Mouse (Mus musculus): ENCODE data around the gene Flcn. TPM values are rescaled to one million over a fixed set of nuclear protein-coding genes. Genes with fewer than 3 reads are reported as not detected.
"Not testable (repeated sequence)": the region's sequence is repeated elsewhere in the genome, so short reads cannot be mapped to it uniquely, and the experiment has no call there.

Flcn gene
- 44.6 and 45.9 TPM in 2 replicates for polyA plus RNA-seq (2015; fragmentation: Nextera tagmentation; extraction: Ambion mirVana)

- peaks cover 12% of the 10 kb centered on the region for H3K4me1 ChIP-seq
- H3K27me3 ChIP-seq, result no peaks in the 10 kb centered on the region
- peaks cover 20% of the 10 kb centered on the region for H3K36me3 ChIP-seq
- H3K9me3 ChIP-seq, result no peaks in the 10 kb centered on the region
- peak within 1 kb of the TSS; percentile 77 for H3K4me2 ChIP-seq (replicated peaks)
- ATAC-seq (replicated peaks), result peak; percentile 98
- H3K9ac ChIP-seq (replicated peaks), result peak within 1 kb of the TSS; percentile 99
- H3K27ac ChIP-seq (replicated peaks), result peak within 1 kb of the TSS; percentile 100
- H3K4me3 ChIP-seq, result peak within 1 kb of the TSS; percentile 86
- under 1% methylated on average over 52 of the region's 52 CpGs for WGBS
These were observed at the start of gene Flcn for GRCm38 (mm10) chr11:59809670-59810474. Gene Flcn (minus strand): TSS chr11:59810016.

- H3K27me3 ChIP-seq, result no peaks in the 10 kb centered on the region
- H3K9me3 ChIP-seq, result no peaks in the 10 kb centered on the region
- H3K4me2 ChIP-seq (replicated peaks), result no peak overlapping the region
- no peak overlapping the region for H3K9ac ChIP-seq (replicated peaks)
- ATAC-seq (replicated peaks), result no peak
- H3K27ac ChIP-seq (replicated peaks), result no peak overlapping the region
- no peaks in the 10 kb centered on the region for H3K36me3 ChIP-seq
- 82% methylated on average over 3 of the region's 3 CpGs for WGBS
- no peak overlapping the region for H3K4me3 ChIP-seq
- H3K4me1 ChIP-seq, result peaks cover 16% of the 10 kb centered on the region
These were observed 43.0 kb upstream of the Flcn start for GRCm38 (mm10) chr11:59852865-59853264.

GRCm38 (mm10) chr11:59847891-59848884 lies 38.4 kb upstream of the Flcn start:
- Histone ChIP-seq H3K9ac (replicated peaks) (peak overlapping the region; percentile 92), H3K9me3 (no peaks in the 10 kb centered on the region), H3K36me3 (no peaks in the 10 kb centered on the region), H3K4me3 (peak overlapping the region; percentile 77), H3K27me3 (no peaks in the 10 kb centered on the region), H3K4me2 (replicated peaks) (peak overlapping the region; percentile 86), H3K4me1 (peaks cover 19% of the 10 kb centered on the region), H3K27ac (replicated peaks) (peak overlapping the region; percentile 82)
- WGBS, result 0% methylated on average over 69 of the region's 69 CpGs
- ATAC-seq (replicated peaks), result peak; percentile 92

GRCm38 (mm10) chr11:59847131-59847530 lies 37.3 kb upstream of the Flcn start:
- H3K4me2 ChIP-seq (replicated peaks), result peak overlapping the region; percentile 86; the same call in 1 of the 2 replicates
- no peaks in the 10 kb centered on the region for H3K36me3 ChIP-seq
- WGBS, result 4% methylated on average over 2 of the region's 2 CpGs
- no peak overlapping the region for H3K9ac ChIP-seq (replicated peaks)
- H3K4me3 ChIP-seq, result peak overlapping the region; percentile 77
- H3K4me1 ChIP-seq, result peaks cover 19% of the 10 kb centered on the region
- no peak for ATAC-seq (replicated peaks)
- no peaks in the 10 kb centered on the region for H3K27me3 ChIP-seq
- H3K27ac ChIP-seq (replicated peaks), result no peak overlapping the region
- no peaks in the 10 kb centered on the region for H3K9me3 ChIP-seq

GRCm38 (mm10) chr11:59846311-59846710 lies 36.5 kb upstream of the Flcn start:
- no peaks in the 10 kb centered on the region for H3K27me3 ChIP-seq
- H3K27ac ChIP-seq (replicated peaks), result no peak overlapping the region
- H3K9ac ChIP-seq (replicated peaks), result no peak overlapping the region
- H3K9me3 ChIP-seq, result no peaks in the 10 kb centered on the region
- H3K36me3 ChIP-seq, result no peaks in the 10 kb centered on the region
- 96% methylated on average over 11 of the region's 11 CpGs for WGBS
- H3K4me2 ChIP-seq (replicated peaks), result no peak overlapping the region
- H3K4me1 ChIP-seq, result peaks cover 19% of the 10 kb centered on the region
- H3K4me3 ChIP-seq, result no peak overlapping the region
- no peak for ATAC-seq (replicated peaks)

GRCm38 (mm10) chr11:59839459-59840126 lies 29.8 kb upstream of the Flcn start, which contains the start of gene Cops3:
Gene Cops3 (minus strand): TSS chr11:59839838.
- peaks cover 23% of the 10 kb centered on the region for H3K4me1 ChIP-seq
- peak within 1 kb of the TSS; percentile 83 for H3K4me3 ChIP-seq
- peak within 1 kb of the TSS; percentile 85 for H3K9ac ChIP-seq (replicated peaks)
- under 1% methylated on average over 43 of the region's 43 CpGs for WGBS
- H3K36me3 ChIP-seq, result peaks cover 22% of the 10 kb centered on the region
- H3K9me3 ChIP-seq, result no peaks in the 10 kb centered on the region
- peak; percentile 97 for ATAC-seq (replicated peaks)
- H3K27ac ChIP-seq (replicated peaks), result peak within 1 kb of the TSS; percentile 96
- H3K4me2 ChIP-seq (replicated peaks), result peak within 1 kb of the TSS; percentile 54
- H3K27me3 ChIP-seq, result no peaks in the 10 kb centered on the region

GRCm38 (mm10) chr11:59839008-59839458 lies 29.2 kb upstream of the Flcn start, which contains the start of gene Nt5m:
Gene Nt5m (plus strand): TSS chr11:59839447.
- H3K4me2 ChIP-seq (replicated peaks), result peak within 1 kb of the TSS; percentile 54
- peak within 1 kb of the TSS; percentile 83 for H3K4me3 ChIP-seq
- H3K4me1 ChIP-seq, result peaks cover 23% of the 10 kb centered on the region
- ATAC-seq (replicated peaks), result peak; percentile 97
- H3K27ac ChIP-seq (replicated peaks), result peak within 1 kb of the TSS; percentile 96
- peak within 1 kb of the TSS; percentile 85 for H3K9ac ChIP-seq (replicated peaks)
- WGBS, result under 1% methylated on average over 24 of the region's 24 CpGs
- H3K27me3 ChIP-seq, result no peaks in the 10 kb centered on the region
- H3K9me3 ChIP-seq, result no peaks in the 10 kb centered on the region
- peaks cover 28% of the 10 kb centered on the region for H3K36me3 ChIP-seq

- Histone ChIP-seq H3K9me3 (no peaks in the 10 kb centered on the region), H3K4me1 (peaks cover 23% of the 10 kb centered on the region), H3K4me2 (replicated peaks) (peak overlapping the region; percentile 54), H3K9ac (replicated peaks) (peak overlapping the region; percentile 85), H3K27ac (replicated peaks) (no peak overlapping the region), H3K36me3 (peaks cover 31% of the 10 kb centered on the region), H3K4me3 (peak overlapping the region; percentile 83), H3K27me3 (no peaks in the 10 kb centered on the region)
- WGBS, result 61% methylated on average over 4 of the region's 4 CpGs
- ATAC-seq (replicated peaks), result no peak
These were observed 28.6 kb upstream of the Flcn start for GRCm38 (mm10) chr11:59838426-59838825.

GRCm38 (mm10) chr11:59837789-59838188 lies 28.0 kb upstream of the Flcn start:
- not testable (repeated sequence) for H3K4me3 ChIP-seq; ATAC-seq (replicated peaks); H3K27ac ChIP-seq (replicated peaks); H3K27me3 ChIP-seq; H3K9me3 ChIP-seq
- Histone ChIP-seq H3K4me1 (peaks cover 23% of the 10 kb centered on the region), H3K4me2 (replicated peaks) (peak overlapping the region; percentile 54; the same call in 1 of the 2 replicates), H3K9ac (replicated peaks) (0 out of 2 replicates have a peak overlapping the region, but pooled peaks have one; percentile 85), H3K36me3 (peaks cover 34% of the 10 kb centered on the region)
- WGBS, result no CpG with 5 or more reads among the region's 1 CpGs

GRCm38 (mm10) chr11:59821625-59822024 lies 11.8 kb upstream of the Flcn start:
- ATAC-seq (replicated peaks), result no peak
- Histone ChIP-seq H3K9me3 (no peaks in the 10 kb centered on the region), H3K36me3 (peaks cover 97% of the 10 kb centered on the region), H3K4me3 (no peak overlapping the region), H3K9ac (replicated peaks) (no peak overlapping the region), H3K4me1 (no peaks in the 10 kb centered on the region), H3K27ac (replicated peaks) (no peak overlapping the region), H3K27me3 (no peaks in the 10 kb centered on the region), H3K4me2 (replicated peaks) (no peak overlapping the region)
- WGBS, result 93% methylated on average over 3 of the region's 3 CpGs

- ATAC-seq (replicated peaks), result no peak
- H3K36me3 ChIP-seq, result peaks cover 69% of the 10 kb centered on the region
- H3K27ac ChIP-seq (replicated peaks), result no peak overlapping the region
- no peaks in the 10 kb centered on the region for H3K9me3 ChIP-seq
- H3K4me1 ChIP-seq, result no peaks in the 10 kb centered on the region
- H3K9ac ChIP-seq (replicated peaks), result no peak overlapping the region
- H3K27me3 ChIP-seq, result no peaks in the 10 kb centered on the region
- no peak overlapping the region for H3K4me3 ChIP-seq
- H3K4me2 ChIP-seq (replicated peaks), result no peak overlapping the region
- WGBS, result 96% methylated on average over 3 of the region's 3 CpGs
These were observed 8.1 kb upstream of the Flcn start for GRCm38 (mm10) chr11:59817916-59818315.

Measured in forebrain, embryonic 15.5 days (tissue).